Mouse (Mus musculus): ENCODE results near the gene Rpl3l.
A peak's percentile ranks its signal among the peaks of the same experiment; 100 is the strongest.
"Not testable (repeated sequence)": the region's sequence is repeated elsewhere in the genome, so short reads cannot be mapped to it uniquely, and the experiment has no call there.

Rpl3l gene

GRCm38 (mm10) chr17:24719494-24720222 lies 8.0 kb upstream of the Rpl3l start:
- peak; percentile 99 for DNase-seq (ENCODE audit: low read depth, low spot score)

GRCm38 (mm10) chr17:24720616-24721015 lies 7.0 kb upstream of the Rpl3l start:
- DNase-seq (ENCODE audit: low read depth, low spot score) = peak; percentile 31

DNA sequence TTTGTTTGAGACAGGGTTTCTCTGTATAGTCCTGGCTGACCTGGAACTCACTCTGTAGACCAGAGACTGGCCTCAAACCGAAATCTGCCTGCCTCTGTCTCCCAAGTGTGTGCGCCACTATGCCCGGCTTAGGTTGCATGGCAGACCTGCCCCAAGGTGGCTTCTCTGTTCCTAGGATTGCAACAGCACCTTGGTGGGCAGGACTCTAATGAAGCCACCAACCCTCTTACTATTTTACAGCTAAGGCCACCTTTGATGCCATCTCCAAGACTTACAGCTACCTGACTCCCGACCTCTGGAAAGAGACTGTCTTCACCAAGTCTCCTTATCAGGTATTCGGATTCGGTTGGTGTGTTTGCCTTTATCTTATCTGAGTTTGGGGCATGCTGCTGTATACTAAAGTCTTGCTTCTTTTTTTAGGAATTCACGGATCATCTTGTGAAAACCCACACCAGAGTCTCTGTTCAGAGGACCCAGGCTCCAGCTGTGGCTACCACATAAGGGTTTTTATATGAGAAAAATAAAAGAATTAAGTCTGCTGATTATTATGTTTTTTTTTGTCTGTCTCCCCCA lies 6.2 kb upstream of the Rpl3l start:
- not testable (repeated sequence) for DNase-seq (ENCODE audit: low read depth, low spot score)

- no peak for DNase-seq (ENCODE audit: low read depth, low spot score)
Observed at GRCm38 (mm10) chr17:24722220-24722924, 5.2 kb upstream of the Rpl3l start.

- DNase-seq (ENCODE audit: low read depth, low spot score) = no peak
Observed at GRCm38 (mm10) chr17:24723122-24723880, 4.3 kb upstream of the Rpl3l start.

GRCm38 (mm10) chr17:24723881-24724180 lies 3.8 kb upstream of the Rpl3l start:
- peak; percentile 53 for DNase-seq (ENCODE audit: low read depth, low spot score)

GRCm38 (mm10) chr17:24724184-24724583 lies 3.4 kb upstream of the Rpl3l start, which contains the start of gene Ndufb10:
Ndufb10 (minus strand) TSS chr17:24724478.
- peak; percentile 98 for DNase-seq (ENCODE audit: low read depth, low spot score)

GRCm38 (mm10) chr17:24725637-24726390 lies 1.8 kb upstream of the Rpl3l start:
- DNase-seq (ENCODE audit: low read depth, low spot score) = no peak

GRCm38 (mm10) chr17:24728184-24728583 lies 564 bp downstream of the Rpl3l start:
- DNase-seq (ENCODE audit: low read depth, low spot score) = no peak

DNA sequence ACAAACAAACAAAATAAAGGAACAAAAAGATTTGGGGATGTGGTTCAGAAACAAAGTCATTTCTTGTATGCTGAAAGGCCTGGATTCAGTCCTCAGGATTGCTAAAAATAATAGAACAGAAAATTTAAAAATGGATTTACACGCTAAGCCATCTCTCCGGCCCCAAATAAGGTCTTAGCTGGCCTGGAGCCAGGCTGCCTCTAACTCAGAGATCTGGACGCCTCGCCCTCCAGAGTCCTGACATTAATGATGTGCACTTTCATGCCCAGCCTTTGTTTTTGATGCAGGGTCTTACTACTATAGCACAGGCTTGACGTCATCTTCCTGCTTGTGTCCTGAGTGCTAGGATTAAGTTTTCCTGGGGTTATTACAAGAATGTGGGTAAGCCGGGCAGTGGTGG lies 1.4 kb downstream of the Rpl3l start:
- DNase-seq (ENCODE audit: low read depth, low spot score) = no peak

- no peak for DNase-seq (ENCODE audit: low read depth, low spot score)
Observed at GRCm38 (mm10) chr17:24730787-24731186, 3.2 kb downstream of the Rpl3l start.

DNA sequence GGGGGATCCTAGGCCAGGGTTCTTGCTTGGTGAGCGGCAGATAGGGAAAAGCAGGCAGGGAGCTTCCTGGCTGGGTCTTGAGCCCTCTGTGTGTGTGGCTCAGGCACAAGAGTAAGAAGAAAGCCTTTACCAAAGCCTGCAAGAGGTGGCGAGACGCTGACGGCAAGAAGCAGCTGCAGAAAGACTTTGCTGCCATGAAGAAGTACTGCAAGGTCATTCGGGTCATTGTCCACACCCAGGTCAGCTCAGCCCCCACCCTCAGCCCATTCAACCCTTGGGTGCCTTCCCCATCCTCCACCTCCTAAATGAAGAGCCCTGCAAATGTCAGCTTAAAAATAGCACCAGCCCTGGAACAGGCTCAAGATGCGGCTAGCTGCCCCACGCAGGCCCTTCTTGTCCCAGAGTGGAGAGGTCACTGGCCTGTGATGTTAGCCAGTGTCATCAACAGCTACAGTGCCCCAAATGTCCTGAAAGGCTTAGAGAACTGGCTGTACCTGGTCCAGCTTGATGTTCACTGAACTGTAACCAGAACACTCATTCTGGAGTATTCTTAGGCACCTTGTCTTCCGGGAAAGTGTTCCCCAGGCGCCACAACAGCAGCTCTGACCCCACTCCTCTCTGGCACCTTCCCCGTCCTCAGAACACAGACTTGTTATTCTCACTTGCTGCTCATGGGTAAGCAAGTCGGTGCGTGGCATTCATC lies 4.8 kb downstream of the Rpl3l start:
- no peak for DNase-seq (ENCODE audit: low read depth, low spot score)

DNA sequence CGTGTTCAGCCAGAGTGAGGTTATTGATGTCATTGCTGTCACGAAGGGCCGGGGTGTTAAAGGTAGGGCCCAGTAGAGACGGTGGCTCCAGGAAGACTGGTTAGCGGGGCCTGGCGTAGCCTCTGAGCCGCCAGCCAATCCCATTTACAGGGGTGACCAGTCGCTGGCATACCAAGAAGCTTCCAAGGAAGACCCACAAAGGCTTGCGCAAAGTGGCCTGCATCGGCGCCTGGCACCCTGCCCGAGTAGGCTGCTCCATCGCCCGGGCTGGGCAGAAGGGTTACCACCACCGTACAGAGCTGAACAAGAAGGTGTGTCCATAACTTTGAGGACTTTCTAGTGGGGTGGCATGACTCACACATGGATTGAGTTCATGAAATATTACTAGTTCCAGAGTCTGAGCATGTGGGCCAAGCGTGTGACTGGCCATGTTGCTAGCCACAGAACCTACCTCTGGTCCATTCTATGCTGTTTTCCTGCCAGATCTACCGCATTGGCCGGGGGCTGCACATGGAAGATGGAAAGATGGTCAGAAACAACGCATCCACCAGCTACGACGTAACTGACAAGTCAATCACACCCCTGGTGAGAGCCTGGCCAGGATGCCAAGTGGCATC lies 5.9 kb downstream of the Rpl3l start:
- no peak for DNase-seq (ENCODE audit: low read depth, low spot score)

GRCm38 (mm10) chr17:24734513-24734912 lies 6.9 kb downstream of the Rpl3l start:
- no peak for DNase-seq (ENCODE audit: low read depth, low spot score)

- DNase-seq (ENCODE audit: low read depth, low spot score) = no peak
Observed at GRCm38 (mm10) chr17:24735446-24735845, 7.8 kb downstream of the Rpl3l start.

DNA sequence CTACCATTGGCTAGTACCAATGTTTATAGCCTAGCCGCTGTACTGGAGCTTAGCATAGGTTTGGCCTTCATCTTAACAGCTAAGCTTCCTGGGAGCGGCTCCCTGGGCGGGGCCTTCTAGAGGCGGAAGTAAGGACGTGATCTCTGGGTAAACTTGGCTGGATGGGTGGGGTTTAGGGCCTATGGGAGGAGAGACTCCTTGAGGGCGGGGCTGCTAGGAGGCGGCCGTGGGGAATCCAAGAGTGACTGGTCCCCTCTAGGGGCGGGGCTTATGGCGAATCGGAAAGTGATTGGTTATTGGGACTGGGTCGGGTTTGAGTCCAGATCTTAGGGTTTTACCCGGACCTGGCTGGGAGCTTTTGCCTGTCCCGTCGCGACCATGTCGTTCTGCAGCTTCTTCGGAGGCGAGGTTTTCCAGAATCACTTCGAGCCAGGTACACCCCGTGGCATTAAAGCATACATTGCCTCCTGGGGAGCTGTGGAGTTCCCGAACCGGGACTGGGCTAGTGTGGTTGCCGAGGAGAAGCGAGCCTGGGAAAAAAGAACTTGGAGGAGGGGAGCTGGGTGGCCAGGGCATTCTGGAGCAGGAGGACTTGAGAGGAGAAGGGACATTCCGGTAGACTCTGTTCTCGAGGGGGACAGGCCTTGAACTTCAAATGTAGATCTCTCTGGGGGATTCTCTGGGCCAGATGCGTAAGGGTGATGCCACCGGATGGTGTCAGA lies 8.9 kb downstream of the Rpl3l start, which contains the start of gene Msrb1:
Gene Msrb1, plus strand, starts transcription at position 313 of the 722 bp plus-strand sequence.
- peak; percentile 96 for DNase-seq (ENCODE audit: low read depth, low spot score)

GRCm38 (mm10) chr17:24737135-24737810 lies 9.7 kb downstream of the Rpl3l start:
- peak; percentile 35 for DNase-seq (ENCODE audit: low read depth, low spot score)

- DNase-seq (ENCODE audit: low read depth, low spot score) = no peak
Observed at GRCm38 (mm10) chr17:24738238-24738637, 10.6 kb downstream of the Rpl3l start.

DNA sequence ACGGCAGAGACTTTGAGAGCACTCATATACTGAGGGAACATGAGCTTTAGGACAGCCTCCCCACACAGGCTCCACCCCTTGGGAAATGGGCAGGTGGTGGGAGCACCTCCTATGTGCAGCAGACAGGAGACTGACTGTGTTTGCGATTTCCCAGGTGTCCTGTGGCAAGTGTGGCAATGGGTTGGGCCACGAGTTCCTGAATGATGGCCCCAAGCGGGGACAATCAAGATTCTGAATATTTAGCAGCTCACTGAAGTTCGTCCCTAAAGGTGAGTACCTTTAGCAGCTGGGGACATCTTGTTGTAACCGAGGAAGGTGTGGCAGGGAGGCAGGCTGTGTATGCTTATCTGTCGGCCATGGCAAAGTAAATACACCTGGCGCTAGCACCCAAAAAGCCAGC lies 12.3 kb downstream of the Rpl3l start:
- DNase-seq (ENCODE audit: low read depth, low spot score) = no peak

Measured in CD4-positive, CD25-positive, alpha-beta regulatory T cell, adult 2 months (primary cell).